Mouse (Mus musculus) hindbrain, embryonic 13.5 days (tissue): ENCODE measurements around the gene Psmb2. TPM values are rescaled to one million over a fixed set of nuclear protein-coding genes. Genes with fewer than 3 reads are reported as not detected.

Experiments
- ATAC-seq: fragments of 200-750 bp; cut with Nextera tagmentation; 2 replicates; pipeline ENCODE4 v1.8.0; 2017; ENCODE audit warnings: moderate TSS enrichment; ENCODE audit not compliant: low FRiP score
- H3K27ac ChIP-seq: fragments of 300-500 bp; sonication (generic); 2 replicates; pipeline ENCODE4 v1.5.1; 2015; ENCODE audit warnings: inconsistent platforms, mild to moderate bottlenecking, moderate library complexity
- H3K27me3 ChIP-seq: fragments of 300-500 bp; sonication (generic); 2 replicates; pipeline ENCODE4 v1.6.1; 2015; ENCODE audit warnings: mild to moderate bottlenecking, inconsistent platforms
- H3K36me3 ChIP-seq: fragments of 300-500 bp; sonication (generic); 2 replicates; pipeline ENCODE4 v1.6.1; 2015; ENCODE audit warnings: mild to moderate bottlenecking, inconsistent platforms
- H3K4me1 ChIP-seq: fragments of 300-500 bp; sonication (generic); replicated peaks from 2 replicates; pipeline ENCODE4 v1.6.1; 2015; ENCODE audit warnings: inconsistent platforms
- H3K4me2 ChIP-seq: fragments of 300-500 bp; sonication (generic); 2 replicates; pipeline ENCODE4 v1.6.1; 2015; ENCODE audit warnings: inconsistent platforms, mild to moderate bottlenecking, moderate library complexity
- H3K4me3 ChIP-seq: fragments of 300-500 bp; sonication (generic); 2 replicates; pipeline ENCODE4 v1.5.1; 2015; ENCODE audit warnings: mild to moderate bottlenecking, inconsistent platforms
- H3K9ac ChIP-seq: fragments of 300-500 bp; sonication (generic); 2 replicates; pipeline ENCODE4 v1.6.1; 2015; ENCODE audit warnings: mild to moderate bottlenecking, inconsistent platforms
- H3K9me3 ChIP-seq: fragments of 300-500 bp; sonication (generic); 2 replicates; pipeline ENCODE4 v1.6.1; 2016; ENCODE audit warnings: inconsistent platforms
- WGBS: fragments of 180-500 bp; shearing (Covaris S2); methylation state at CpG from one replicate; pipeline ENCODE4 v1.1.7; 2015; 5-methylcytosine and 5-hydroxymethylcytosine counted together
- polyA plus RNA-seq: library from polyadenylated mRNA; unstranded; fragments of >200 nt; fragmentation: Nextera tagmentation; extraction: Ambion mirVana; gene quantifications from 2 replicates; pipeline ENCODE4 v1.2.1, GENCODE M21; 2015

Psmb2 gene
- polyA plus RNA-seq, 1 experiment from 2014 or later, result 445 TPM

DNA sequence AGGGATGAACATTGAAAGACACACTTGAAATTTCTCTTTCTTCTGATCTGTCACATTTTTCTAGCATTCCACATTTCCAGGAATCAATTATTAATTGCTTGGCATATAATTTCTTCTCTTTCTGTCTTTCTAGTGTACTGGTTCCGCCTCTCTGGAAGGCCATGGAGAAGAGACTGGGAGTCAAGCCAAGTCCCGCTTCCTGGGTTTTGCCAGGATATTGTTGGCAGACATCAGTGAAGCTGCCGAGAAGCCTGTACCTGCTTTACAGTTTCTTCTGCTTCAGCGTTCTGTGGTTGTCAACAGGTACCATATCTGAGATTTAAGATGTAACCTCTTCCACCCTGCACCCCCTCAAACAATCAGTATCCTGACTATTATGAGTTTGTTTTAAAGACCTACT lies 79.3 kb downstream of the Psmb2 start:
- H3K9me3 ChIP-seq, result no peaks in the 10 kb centered on the region
- WGBS, result 81% methylated on average over 4 of the region's 4 CpGs
- H3K36me3 ChIP-seq, result peaks cover 31% of the 10 kb centered on the region
- H3K27me3 ChIP-seq, result no peaks in the 10 kb centered on the region
- no peak overlapping the region for H3K27ac ChIP-seq
- no peak overlapping the region for H3K4me2 ChIP-seq
- H3K9ac ChIP-seq, result no peak overlapping the region
- ATAC-seq, result no peak
- peaks cover 26% of the 10 kb centered on the region for H3K4me1 ChIP-seq
- no peak overlapping the region for H3K4me3 ChIP-seq

DNA sequence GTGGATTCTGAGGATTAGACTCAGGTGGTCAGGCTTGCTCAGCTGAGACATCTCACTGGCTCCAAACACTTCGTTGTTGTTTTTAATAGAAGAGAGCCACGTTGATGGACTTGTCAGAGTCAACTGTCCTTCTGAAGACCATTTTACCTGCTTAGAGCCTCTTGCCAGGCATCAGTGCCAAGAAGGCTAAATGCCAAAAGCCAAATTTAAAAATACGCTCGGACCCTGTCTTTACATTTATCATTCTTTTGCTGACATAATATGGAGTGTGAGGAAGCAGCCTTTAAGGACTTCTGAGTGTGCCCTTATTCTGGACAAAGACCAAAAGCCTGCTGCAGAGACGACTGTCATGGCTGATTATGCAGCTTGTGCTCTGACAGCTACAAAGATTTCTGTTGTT lies 80.9 kb downstream of the Psmb2 start:
- Histone ChIP-seq H3K36me3 (peaks cover 45% of the 10 kb centered on the region), H3K4me1 (peaks cover 17% of the 10 kb centered on the region), H3K9me3 (no peaks in the 10 kb centered on the region), H3K4me2 (no peak overlapping the region), H3K27ac (no peak overlapping the region), H3K4me3 (no peak overlapping the region), H3K27me3 (no peaks in the 10 kb centered on the region), H3K9ac (no peak overlapping the region)
- no peak for ATAC-seq
- 89% methylated on average over 5 of the region's 5 CpGs for WGBS

Other genes starting within 250 kb of the Psmb2 start
- gene Ago3, start 248.1 kb upstream of the Psmb2 start, polyA plus RNA-seq, result 15.7 and 18.2 TPM in 2 replicates
- gene Ago1, start 209.0 kb upstream of the Psmb2 start, polyA plus RNA-seq, result 13.5 and 15.3 TPM in 2 replicates
- gene Ago4, start 144.2 kb upstream of the Psmb2 start, polyA plus RNA-seq, result 9.9 and 10.0 TPM in 2 replicates
- gene Clspn, start 120.7 kb upstream of the Psmb2 start, polyA plus RNA-seq, result 8.7 and 9.0 TPM in 2 replicates
- gene 5730409E04Rik, start 67.8 kb upstream of the Psmb2 start, polyA plus RNA-seq, result 7.9 and 9.2 TPM in 2 replicates
- gene Tfap2e, start 58.6 kb downstream of the Psmb2 start, polyA plus RNA-seq, result 0.38 and 0.54 TPM in 2 replicates
- gene Ncdn, start 75.8 kb downstream of the Psmb2 start, polyA plus RNA-seq, result 83.8 and 90.2 TPM in 2 replicates
- 40.0 and 40.3 TPM in 2 replicates for gene AU040320, start 75.9 kb downstream of the Psmb2 start, polyA plus RNA-seq